Mouse (Mus musculus) midbrain, postnatal 0 days (tissue): Measurements from ENCODE around the gene Syne2. TPM values are rescaled to one million over a fixed set of nuclear protein-coding genes. Genes with fewer than 3 reads are reported as not detected.

Experiments
- ATAC-seq: fragments of 200-750 bp; cut with Nextera tagmentation; 2 replicates; pipeline ENCODE4 v1.8.0; 2017; ENCODE audit warnings: moderate number of reproducible peaks, mild to moderate bottlenecking, moderate TSS enrichment, moderate library complexity; ENCODE audit not compliant: low FRiP score
- DNase-seq: peaks from one replicate; pipeline ENCODE4 v3.0.0-alpha.2; 2015; ENCODE audit warnings: low spot score
- H3K27ac ChIP-seq: fragments of 300-500 bp; sonication (generic); 2 replicates; pipeline ENCODE4 v1.5.1; 2014; ENCODE audit warnings: low read depth, mild to moderate bottlenecking, low read length, mixed read lengths
- H3K27me3 ChIP-seq: fragments of 300-500 bp; sonication (generic); 2 replicates; pipeline ENCODE4 v1.6.1; 2014; ENCODE audit warnings: low read length, control low read depth, mixed read lengths; ENCODE audit not compliant: insufficient read depth
- H3K36me3 ChIP-seq: fragments of 300-500 bp; sonication (generic); 2 replicates; pipeline ENCODE4 v1.6.1; 2014; ENCODE audit warnings: low read length, control low read depth, mixed read lengths; ENCODE audit not compliant: insufficient read depth
- H3K4me1 ChIP-seq: fragments of 300-500 bp; sonication (generic); 2 replicates; pipeline ENCODE4 v1.6.1; 2014; ENCODE audit warnings: mild to moderate bottlenecking, control low read depth, antibody characterized with exemption, low read length, mixed read lengths; ENCODE audit not compliant: insufficient read depth
- H3K4me2 ChIP-seq: fragments of 300-500 bp; sonication (generic); 2 replicates; pipeline ENCODE4 v1.6.1; 2014; ENCODE audit warnings: low read depth, mild to moderate bottlenecking, low read length, mixed read lengths; ENCODE audit not compliant: poor library complexity, severe bottlenecking
- H3K4me3 ChIP-seq: fragments of 300-500 bp; sonication (generic); 2 replicates; pipeline ENCODE4 v1.5.1; 2014; ENCODE audit warnings: low read depth, mild to moderate bottlenecking, low read length, moderate library complexity
- H3K9ac ChIP-seq: fragments of 300-500 bp; sonication (generic); replicated peaks from 2 replicates; pipeline ENCODE4 v1.6.1; 2014; ENCODE audit warnings: mild to moderate bottlenecking, low read length, moderate library complexity, mixed read lengths; ENCODE audit not compliant: poor library complexity, severe bottlenecking
- H3K9me3 ChIP-seq: fragments of 300-500 bp; sonication (generic); 2 replicates; pipeline ENCODE4 v1.6.1; 2016; ENCODE audit warnings: low read length, control low read depth
- CTCF ChIP-seq: IDR thresholded peaks from 2 replicates; pipeline ENCODE4 v1.5.1; 2016; ENCODE audit warnings: antibody characterized with exemption, mild to moderate bottlenecking
- WGBS: fragments of 180-500 bp; shearing (Covaris S2); extraction: QIAGEN DNeasy Blood & Tissue Kit; methylation state at CpG from one replicate; pipeline ENCODE4 v1.1.7; 2014; 5-methylcytosine and 5-hydroxymethylcytosine counted together
- polyA plus RNA-seq: library from polyadenylated mRNA; unstranded; fragments of >200 nt; fragmentation: Nextera tagmentation; extraction: Ambion mirVana; gene quantifications from 2 replicates; pipeline ENCODE4 v1.2.1, GENCODE M21; 2015
- total RNA-seq: library from RNA; depleted of rRNA; stranded (reverse); fragments of >200 nt; gene quantifications from 2 replicates; pipeline ENCODE4 v1.2.3, GENCODE M21; 2014

The Syne2 gene
- total and polyA plus RNA-seq, 2 experiments from 2014 or later: 20.3 to 49.3 TPM

DNA sequence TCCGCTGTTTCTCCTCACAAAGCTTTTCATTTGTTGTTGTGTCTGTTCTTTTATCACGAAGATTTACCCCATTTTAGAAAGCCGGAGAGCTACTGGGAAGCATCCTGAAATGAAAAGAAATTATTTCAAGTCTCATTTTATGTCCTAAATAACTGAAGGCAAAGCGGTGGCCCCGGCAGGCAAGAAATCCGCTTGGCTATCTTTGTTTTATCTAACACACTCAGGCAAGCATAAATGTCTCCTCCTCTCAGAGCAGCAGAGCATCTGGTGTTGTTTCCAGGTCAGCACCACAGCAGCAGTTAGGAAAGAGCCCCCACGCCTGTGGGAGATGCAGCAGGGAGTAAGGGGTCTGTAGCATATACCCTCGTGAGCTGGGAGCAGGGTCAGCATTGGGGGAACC lies 230.7 kb downstream of the Syne2 start:
- Histone ChIP-seq H3K36me3 (peaks cover 3% of the 10 kb centered on the region; the same call in 1 of the 2 replicates), H3K9me3 (no peaks in the 10 kb centered on the region), H3K27ac (no peak overlapping the region), H3K4me1 (no peaks in the 10 kb centered on the region), H3K9ac (no peak overlapping the region), H3K4me2 (no peak overlapping the region), H3K4me3 (no peak overlapping the region), H3K27me3 (no peaks in the 10 kb centered on the region)
- no peak for ATAC-seq
- DNase-seq: no peak
- no peak for TF ChIP-seq CTCF
- WGBS: 69% methylated on average over 8 of the region's 8 CpGs

- ATAC-seq (no peak), DNase-seq (no peak)
- Histone ChIP-seq H3K4me2 (no peak overlapping the region), H3K4me3 (no peak overlapping the region), H3K36me3 (peaks cover 3% of the 10 kb centered on the region; the same call in 1 of the 2 replicates), H3K27ac (no peak overlapping the region), H3K27me3 (no peaks in the 10 kb centered on the region), H3K9ac (no peak overlapping the region), H3K4me1 (no peaks in the 10 kb centered on the region), H3K9me3 (no peaks in the 10 kb centered on the region)
- no peak for TF ChIP-seq CTCF
- WGBS: 69% methylated on average over 5 of the region's 5 CpGs
Observed at GRCm38 (mm10) chr12:76049343-76049742, 231.4 kb downstream of the Syne2 start.

- no peak for TF ChIP-seq CTCF
- H3K4me2 ChIP-seq: no peak overlapping the region
- no peak overlapping the region for H3K4me3 ChIP-seq
- 94% methylated on average over 9 of the region's 9 CpGs for WGBS
- ATAC-seq (no peak), DNase-seq (no peak)
- H3K9me3 ChIP-seq: no peaks in the 10 kb centered on the region
- no peaks in the 10 kb centered on the region for H3K27me3 ChIP-seq
- no peak overlapping the region for H3K9ac ChIP-seq
- H3K27ac ChIP-seq: no peak overlapping the region
- no peaks in the 10 kb centered on the region for H3K36me3 ChIP-seq
- H3K4me1 ChIP-seq: no peaks in the 10 kb centered on the region
Observed at GRCm38 (mm10) chr12:76051879-76052278, 233.9 kb downstream of the Syne2 start.

DNA sequence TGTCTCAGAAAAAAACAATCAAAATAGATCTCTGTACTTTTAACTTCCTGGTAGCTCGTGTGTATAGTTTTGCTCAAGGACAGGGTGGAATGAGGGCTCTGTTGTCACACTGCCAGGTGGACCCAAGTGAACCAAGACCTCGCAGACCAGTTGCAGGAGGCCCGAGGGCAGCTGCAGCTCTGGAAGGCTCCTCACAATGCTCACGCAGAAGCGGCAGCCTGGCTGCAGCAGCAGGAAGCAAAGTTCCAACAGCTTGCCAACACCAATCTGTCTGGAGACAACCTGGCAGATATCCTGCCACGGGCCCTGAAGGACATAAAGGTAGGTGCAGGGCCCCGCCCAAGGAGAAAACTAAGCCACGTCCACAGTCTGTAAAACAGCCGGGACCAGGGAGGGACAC lies 236.7 kb downstream of the Syne2 start:
- Histone ChIP-seq H3K4me2 (no peak overlapping the region), H3K4me3 (no peak overlapping the region), H3K9me3 (no peaks in the 10 kb centered on the region), H3K36me3 (no peaks in the 10 kb centered on the region), H3K27me3 (no peaks in the 10 kb centered on the region), H3K4me1 (no peaks in the 10 kb centered on the region), H3K9ac (no peak overlapping the region), H3K27ac (no peak overlapping the region)
- no peak for TF ChIP-seq CTCF
- ATAC-seq (no peak), DNase-seq (no peak)
- WGBS: 91% methylated on average over 9 of the region's 9 CpGs

DNA sequence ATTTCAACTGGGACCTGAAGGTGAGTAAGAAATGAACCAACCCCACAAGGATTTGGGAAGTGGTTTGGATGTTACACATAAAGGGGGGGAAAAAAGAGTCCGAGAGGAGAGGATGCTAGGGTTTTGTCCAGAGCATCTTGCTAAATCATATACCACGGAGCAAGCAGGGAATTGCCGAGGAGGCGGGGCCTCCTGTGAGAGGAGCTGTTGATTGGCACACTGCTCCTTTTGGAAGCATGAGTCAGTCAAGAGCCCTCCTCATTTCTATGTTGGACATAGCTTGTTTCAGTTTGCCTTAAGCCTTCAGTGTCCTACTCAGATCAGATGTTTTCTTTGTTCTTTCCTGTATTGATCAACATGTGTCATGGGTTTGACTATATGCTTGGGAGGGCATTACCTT lies 245.1 kb downstream of the Syne2 start:
- H3K36me3 ChIP-seq: 0 out of 2 replicates have a peak, but pooled peaks cover 3% of the 10 kb centered on the region
- WGBS: 96% methylated on average over 4 of the region's 4 CpGs
- H3K4me2 ChIP-seq: no peak overlapping the region
- no peaks in the 10 kb centered on the region for H3K9me3 ChIP-seq
- no peak overlapping the region for H3K4me3 ChIP-seq
- H3K27ac ChIP-seq: no peak overlapping the region
- no peak for DNase-seq
- no peaks in the 10 kb centered on the region for H3K27me3 ChIP-seq
- H3K4me1 ChIP-seq: no peaks in the 10 kb centered on the region
- no peak for ATAC-seq
- H3K9ac ChIP-seq: no peak overlapping the region
- no peak for TF ChIP-seq CTCF

DNA sequence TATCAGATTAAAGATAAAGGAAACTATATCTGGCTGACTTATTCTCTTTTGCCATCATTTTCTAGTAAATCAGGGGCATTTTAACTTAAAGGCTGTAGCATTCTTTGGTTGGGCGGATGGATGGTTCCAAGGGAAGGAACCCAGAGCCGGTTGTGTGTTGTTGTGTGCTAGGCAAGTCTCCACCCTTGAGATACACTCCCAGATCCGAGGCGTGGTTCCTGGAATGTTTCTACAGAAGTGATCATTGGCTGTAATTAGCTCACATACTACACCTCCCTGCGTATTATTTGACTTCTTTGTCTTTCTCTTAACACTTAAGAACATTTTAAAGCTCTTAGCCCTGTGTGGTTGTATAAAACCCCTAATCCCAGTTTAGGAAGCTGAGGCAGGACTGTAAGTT lies 252.5 kb downstream of the Syne2 start:
- 92% methylated on average over 5 of the region's 5 CpGs for WGBS
- ATAC-seq: no peak
- Histone ChIP-seq H3K27me3 (no peaks in the 10 kb centered on the region), H3K9ac (no peak overlapping the region), H3K9me3 (no peaks in the 10 kb centered on the region), H3K4me1 (0 out of 2 replicates have a peak, but pooled peaks cover 3% of the 10 kb centered on the region), H3K4me2 (no peak overlapping the region), H3K4me3 (no peak overlapping the region), H3K27ac (no peak overlapping the region), H3K36me3 (no peaks in the 10 kb centered on the region)
- TF ChIP-seq CTCF: no peak
- DNase-seq: no peak
